Mouse (Mus musculus) embryonic fibroblast, embryonic 13.5 days (primary cell): ENCODE results near the gene Snx10.

ENCODE experiments used
- CTCF ChIP-seq: IDR thresholded peaks from 2 replicates; pipeline ENCODE4 v1.5.1; 2011; ENCODE audit warnings: mild to moderate bottlenecking, control low read depth, low read length, moderate library complexity, borderline replicate concordance; ENCODE audit not compliant: insufficient read depth
- POLR2A ChIP-seq: IDR thresholded peaks from 2 replicates; pipeline ENCODE4 v1.6.1; 2011; ENCODE audit warnings: low read depth, mild to moderate bottlenecking, control low read depth, low read length, moderate library complexity

DNA sequence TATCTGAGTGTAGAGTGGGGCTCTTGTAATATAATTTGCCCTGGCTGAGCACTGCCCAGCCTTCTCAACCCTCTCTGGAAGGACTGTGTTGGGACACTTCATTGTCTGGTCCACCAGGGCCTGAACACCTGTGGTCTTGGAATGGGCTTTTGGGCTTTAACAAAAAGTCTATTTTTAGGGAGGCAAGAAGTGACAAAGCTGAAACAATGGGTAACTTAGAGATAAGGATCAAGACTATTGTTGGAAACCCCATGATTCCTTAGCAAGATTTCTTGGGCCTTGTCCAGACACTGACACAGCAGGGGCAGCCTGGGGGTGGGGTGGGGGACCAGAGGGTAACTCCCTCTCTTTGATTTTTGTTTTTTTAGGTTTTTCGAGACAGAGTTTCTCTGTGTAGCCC, 12.8 kb upstream of the Snx10 start:
- TF ChIP-seq POLR2A (no peak), CTCF (no peak)
